Mouse (Mus musculus) heart, postnatal 0 days (tissue): Measurements from ENCODE around the gene Vezf1.

Source experiments
- CTCF ChIP-seq: IDR thresholded peaks from 2 replicates; pipeline ENCODE4 v1.5.1; 2016; ENCODE audit warnings: antibody characterized with exemption, control low read depth, low read depth
- EP300 ChIP-seq: IDR thresholded peaks from 2 replicates; pipeline ENCODE4 v1.6.1; 2016; ENCODE audit warnings: antibody characterized with exemption, low read depth

- no peak for TF ChIP-seq CTCF
- TF ChIP-seq EP300: no peak
These were observed 61.2 kb downstream of the Vezf1 start for GRCm38 (mm10) chr11:88129281-88129680.
